Mouse (Mus musculus) adrenal gland, adult 10 weeks (tissue): ENCODE results near the gene Slbp. TPM values are rescaled to one million over a fixed set of nuclear protein-coding genes. Genes with fewer than 3 reads are reported as not detected.

Source experiments
- polyA plus RNA-seq: library from polyadenylated mRNA; stranded (reverse); fragments of 350-450 nt; fragmentation: Illumina TruSeq; extraction: RNeasy Lipid Tissue Mini Kit (QIAGEN cat#74804); gene quantifications from one replicate; pipeline ENCODE4 v1.2.3, GENCODE M21; 2014; ENCODE audit warnings: low read depth, low replicate concordance

Gene Slbp
- 117 TPM for polyA plus RNA-seq

DNA sequence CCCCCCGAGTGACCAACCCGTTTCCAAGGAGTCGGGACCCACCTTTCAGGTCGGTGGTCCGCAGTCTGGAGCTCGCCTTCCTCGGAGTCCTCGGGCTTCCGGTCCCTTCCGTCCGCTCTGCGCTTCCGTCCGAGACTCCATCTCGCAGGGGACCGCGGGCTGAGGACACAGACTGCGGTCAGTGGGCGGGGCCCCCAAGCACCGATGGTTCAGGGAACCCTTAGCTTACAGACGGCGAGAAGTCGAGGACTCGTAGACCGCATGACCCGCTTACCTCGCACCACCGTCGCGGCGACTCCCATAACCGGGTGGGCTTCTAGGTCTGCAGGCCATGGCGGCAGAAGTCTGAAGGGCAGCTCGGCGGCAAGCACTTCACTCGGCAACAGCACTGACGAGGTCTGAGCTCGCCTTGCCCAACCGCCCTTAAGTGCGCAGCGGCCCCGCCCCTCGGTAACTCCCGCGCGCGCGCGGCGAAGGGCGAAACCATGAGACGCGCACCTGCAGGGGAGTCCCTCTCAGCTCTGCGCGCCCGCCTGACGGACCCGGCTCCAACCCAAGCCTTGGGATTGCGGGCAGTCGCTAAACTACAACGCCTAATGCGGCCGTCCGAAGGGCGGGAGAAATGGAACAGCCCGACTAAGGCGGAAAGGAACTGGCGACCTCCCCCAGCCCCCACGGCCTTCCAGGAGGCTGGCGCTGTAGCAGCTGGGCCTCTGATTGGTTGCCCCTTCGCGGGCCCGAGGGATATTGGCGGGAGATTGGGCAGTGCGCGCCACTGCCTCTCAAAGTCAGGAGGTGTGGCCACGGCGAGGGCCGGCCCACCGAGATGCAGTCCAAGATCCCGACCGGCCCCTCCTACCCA lies at the start of gene Slbp:
Gene Slbp (minus strand): TSS at position 654 of the 862 bp plus-strand sequence.

DNA sequence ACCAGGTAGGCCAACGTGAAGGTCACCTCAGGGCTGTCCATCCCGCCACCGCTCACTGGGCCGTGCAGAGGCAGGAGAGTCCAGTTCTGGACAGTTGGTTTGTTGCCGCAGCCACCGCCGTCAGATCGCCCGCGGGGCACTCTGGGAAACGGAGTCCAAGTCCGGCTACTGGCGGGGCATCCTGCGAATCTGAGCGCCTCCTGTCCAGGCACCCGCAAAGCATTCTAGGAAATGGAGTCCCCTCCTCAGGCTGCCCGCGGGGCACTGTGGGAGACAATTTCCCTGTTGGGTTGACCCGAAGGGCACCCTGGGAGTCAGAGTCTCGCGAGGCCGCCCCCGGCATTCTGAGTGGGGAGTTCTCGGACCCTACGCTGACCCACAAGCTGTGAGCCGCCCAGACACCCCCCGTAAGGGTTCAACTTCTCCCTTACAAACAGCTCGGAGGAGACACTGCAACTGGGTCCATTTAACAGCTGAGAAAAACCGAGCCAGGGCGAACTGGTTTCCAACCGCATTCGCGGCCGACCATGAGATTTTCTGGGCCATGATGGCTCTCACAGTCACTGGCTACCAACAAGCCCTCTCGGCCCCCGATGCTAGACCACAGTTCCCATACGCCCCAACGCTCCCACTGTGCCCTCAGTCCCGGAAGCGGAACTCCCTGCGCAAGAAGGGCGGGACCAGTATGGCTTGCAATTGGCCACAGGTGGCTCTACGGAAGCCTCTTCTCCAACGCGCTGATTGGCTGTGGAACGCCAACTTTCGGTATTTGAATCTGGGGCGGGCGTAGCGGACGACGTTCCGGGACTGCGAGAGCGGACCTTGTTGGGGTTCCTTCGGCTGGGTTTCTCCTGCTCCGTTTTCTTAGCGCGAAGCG lies 5.7 kb upstream of the Slbp start, which contains the start of the genes Tacc3 and Tmem129:
Gene Tacc3 (plus strand): TSS at position 342 of the 877 bp plus-strand sequence.
Gene Tmem129 (minus strand): TSS at position 630 of the 877 bp plus-strand sequence.

GRCm38 (mm10) chr5:33629301-33629987 lies 22.9 kb downstream of the Slbp start, which contains the start of the genes Fam53a and Gm9903:
Fam53a (minus strand) TSS chr5:33629635.
Gm9903 (plus strand) TSS chr5:33629925.

Other genes with a start within 250 kb of the Slbp start
- not detected for gene Nkx1-1, start 218.6 kb downstream of the Slbp start, polyA plus RNA-seq
- gene Fam53a, start 22.9 kb downstream of the Slbp start, polyA plus RNA-seq = 7.3 TPM
- not detected for gene Gm9903, start 22.6 kb downstream of the Slbp start, polyA plus RNA-seq
- gene Tacc3, start 5.6 kb upstream of the Slbp start, polyA plus RNA-seq = 16.3 TPM
- gene Tmem129, start 5.8 kb upstream of the Slbp start, polyA plus RNA-seq = 15.0 TPM
- gene Fgfr3, start 69.1 kb upstream of the Slbp start, polyA plus RNA-seq = 0.23 TPM
- gene Letm1, start 130.2 kb upstream of the Slbp start, polyA plus RNA-seq = 13.2 TPM
- gene Nsd2, start 168.2 kb upstream of the Slbp start, polyA plus RNA-seq = 76.8 TPM